Mouse (Mus musculus): ENCODE results near the gene AA986860. TPM values are rescaled to one million over a fixed set of nuclear protein-coding genes. Genes with fewer than 3 reads are reported as not detected.
A peak's percentile ranks its signal among the peaks of the same experiment; 100 is the strongest.

Gene AA986860
- polyA plus RNA-seq, 1 experiment from 2014 or later: 23.4 TPM

DNA sequence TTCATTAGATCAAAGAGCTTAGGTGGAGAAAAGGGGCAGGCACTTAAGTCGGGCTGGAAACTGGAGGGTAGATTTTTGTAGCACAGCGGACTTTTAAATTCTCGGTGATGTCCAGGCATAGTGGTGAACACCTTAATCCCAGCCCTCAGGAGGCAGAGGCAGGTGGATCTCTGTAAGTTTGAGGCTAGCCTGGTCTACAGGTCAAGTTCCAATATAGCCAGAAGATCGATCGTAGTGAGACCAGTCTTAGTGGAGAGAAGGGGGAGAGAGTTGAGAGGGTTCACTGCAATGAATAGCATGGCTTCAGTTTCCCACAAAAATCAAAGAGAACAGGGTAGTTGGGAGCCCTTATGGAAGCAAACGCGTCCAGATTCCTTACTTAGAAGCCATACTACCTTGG lies 6.1 kb downstream of the AA986860 start:
- WGBS: 88% methylated on average over 7 of the region's 7 CpGs
- H3K4me2 ChIP-seq: no peak overlapping the region

DNA sequence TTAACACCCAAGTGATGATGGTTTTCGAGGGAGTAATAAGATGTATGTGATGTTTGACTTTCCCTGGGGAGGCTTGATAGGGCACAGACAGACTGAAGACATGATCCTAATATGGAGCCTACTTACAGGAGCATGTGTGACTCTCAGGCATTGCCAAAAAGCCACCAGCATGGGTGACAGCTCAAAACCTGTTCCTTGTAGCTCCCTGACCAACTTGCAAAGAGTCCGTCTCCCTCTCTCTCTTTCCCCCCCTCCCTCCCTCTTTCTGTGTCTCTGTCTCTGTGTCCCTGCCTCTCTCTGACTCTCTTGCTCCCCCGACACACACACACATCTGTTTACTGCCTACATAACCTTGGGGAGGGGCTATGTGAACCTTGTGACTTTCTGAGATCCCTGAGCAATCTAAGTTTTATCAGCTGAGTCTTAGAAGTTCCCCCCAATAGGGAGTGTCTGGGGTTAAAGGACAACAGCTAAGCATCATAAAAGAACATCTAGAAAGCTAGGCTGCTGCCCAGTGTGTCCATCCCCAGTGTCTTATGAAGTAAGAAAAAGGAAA lies 6.9 kb downstream of the AA986860 start:
- Histone ChIP-seq H3K9me3 (no peaks in the 10 kb centered on the region), H3K4me1 (peaks cover 6% of the 10 kb centered on the region; the same call in 1 of the 2 replicates), H3K27me3 (no peaks in the 10 kb centered on the region), H3K9ac (no peak overlapping the region), H3K36me3 (no peaks in the 10 kb centered on the region), H3K27ac (no peak overlapping the region), H3K4me3 (no peak overlapping the region), H3K4me2 (no peak overlapping the region)
- ATAC-seq (ENCODE audit: insufficient number of reproducible peaks, low FRiP score, low TSS enrichment, low read depth): no peak
- 62% methylated on average over 3 of the region's 3 CpGs for WGBS

More for the DNA sequence above, 6.1 kb downstream of the AA986860 start:
- Histone ChIP-seq H3K36me3 (no peaks in the 10 kb centered on the region), H3K4me1 (peaks cover 6% of the 10 kb centered on the region; the same call in 1 of the 2 replicates), H3K4me3 (no peak overlapping the region), H3K27ac (no peak overlapping the region), H3K9ac (no peak overlapping the region), H3K27me3 (no peaks in the 10 kb centered on the region), H3K9me3 (no peaks in the 10 kb centered on the region)
- ATAC-seq (ENCODE audit: insufficient number of reproducible peaks, low FRiP score, low TSS enrichment, low read depth): no peak

DNA sequence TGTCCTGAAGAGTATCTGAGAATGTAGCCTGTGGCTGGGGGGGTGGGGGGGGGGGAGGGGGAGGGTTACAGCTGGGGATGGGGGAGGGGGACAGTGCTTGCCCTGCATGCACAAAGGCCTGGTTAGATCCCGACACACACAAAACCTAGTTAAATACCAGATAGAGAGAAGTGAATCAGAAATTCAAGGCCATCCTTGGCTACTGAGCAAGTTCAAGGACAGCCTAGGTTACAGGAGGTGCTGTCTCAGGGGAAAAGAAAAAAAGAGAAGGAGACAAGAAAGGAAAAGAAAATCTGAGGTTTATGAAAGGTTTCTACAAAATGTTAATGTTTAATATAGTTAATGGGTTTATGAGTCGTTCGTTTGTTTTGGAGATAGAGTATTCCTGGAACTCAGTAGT lies 7.9 kb downstream of the AA986860 start:
- 78% methylated on average over 3 of the region's 3 CpGs for WGBS
- no peak for ATAC-seq (ENCODE audit: insufficient number of reproducible peaks, low FRiP score, low TSS enrichment, low read depth)
- H3K27ac ChIP-seq: no peak overlapping the region
- H3K9ac ChIP-seq: no peak overlapping the region
- peaks cover 6% of the 10 kb centered on the region; the same call in 1 of the 2 replicates for H3K4me1 ChIP-seq
- no peaks in the 10 kb centered on the region for H3K9me3 ChIP-seq
- H3K4me3 ChIP-seq: no peak overlapping the region
- no peaks in the 10 kb centered on the region for H3K27me3 ChIP-seq
- H3K36me3 ChIP-seq: no peaks in the 10 kb centered on the region
- H3K4me2 ChIP-seq: no peak overlapping the region

DNA sequence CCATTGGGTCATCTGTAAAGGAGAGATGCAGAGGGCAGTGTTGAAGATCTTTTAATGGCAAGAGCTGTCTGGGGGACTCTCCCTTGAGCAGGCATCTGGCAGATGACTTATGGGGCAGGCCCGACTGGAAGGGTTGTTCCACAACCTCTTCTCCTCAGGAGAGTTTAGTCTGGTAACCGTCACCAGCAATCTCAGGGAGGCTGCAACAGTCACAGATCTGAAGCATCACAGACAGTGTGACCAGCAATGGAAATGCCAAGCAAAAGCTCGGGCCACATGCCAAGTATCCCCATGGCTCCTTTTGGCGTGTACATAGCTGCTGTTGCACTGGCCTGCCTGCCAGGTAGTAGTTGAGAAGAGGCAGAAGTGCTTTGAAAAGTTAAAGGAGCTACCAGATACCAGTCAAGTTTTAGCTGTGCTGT lies 8.5 kb downstream of the AA986860 start:
- Histone ChIP-seq H3K4me3 (no peak overlapping the region), H3K36me3 (no peaks in the 10 kb centered on the region), H3K9ac (no peak overlapping the region), H3K27ac (no peak overlapping the region), H3K4me1 (peaks cover 6% of the 10 kb centered on the region; the same call in 1 of the 2 replicates), H3K4me2 (no peak overlapping the region), H3K27me3 (no peaks in the 10 kb centered on the region), H3K9me3 (no peaks in the 10 kb centered on the region)
- ATAC-seq (ENCODE audit: insufficient number of reproducible peaks, low FRiP score, low TSS enrichment, low read depth): no peak
- 54% methylated on average over 4 of the region's 4 CpGs for WGBS

DNA sequence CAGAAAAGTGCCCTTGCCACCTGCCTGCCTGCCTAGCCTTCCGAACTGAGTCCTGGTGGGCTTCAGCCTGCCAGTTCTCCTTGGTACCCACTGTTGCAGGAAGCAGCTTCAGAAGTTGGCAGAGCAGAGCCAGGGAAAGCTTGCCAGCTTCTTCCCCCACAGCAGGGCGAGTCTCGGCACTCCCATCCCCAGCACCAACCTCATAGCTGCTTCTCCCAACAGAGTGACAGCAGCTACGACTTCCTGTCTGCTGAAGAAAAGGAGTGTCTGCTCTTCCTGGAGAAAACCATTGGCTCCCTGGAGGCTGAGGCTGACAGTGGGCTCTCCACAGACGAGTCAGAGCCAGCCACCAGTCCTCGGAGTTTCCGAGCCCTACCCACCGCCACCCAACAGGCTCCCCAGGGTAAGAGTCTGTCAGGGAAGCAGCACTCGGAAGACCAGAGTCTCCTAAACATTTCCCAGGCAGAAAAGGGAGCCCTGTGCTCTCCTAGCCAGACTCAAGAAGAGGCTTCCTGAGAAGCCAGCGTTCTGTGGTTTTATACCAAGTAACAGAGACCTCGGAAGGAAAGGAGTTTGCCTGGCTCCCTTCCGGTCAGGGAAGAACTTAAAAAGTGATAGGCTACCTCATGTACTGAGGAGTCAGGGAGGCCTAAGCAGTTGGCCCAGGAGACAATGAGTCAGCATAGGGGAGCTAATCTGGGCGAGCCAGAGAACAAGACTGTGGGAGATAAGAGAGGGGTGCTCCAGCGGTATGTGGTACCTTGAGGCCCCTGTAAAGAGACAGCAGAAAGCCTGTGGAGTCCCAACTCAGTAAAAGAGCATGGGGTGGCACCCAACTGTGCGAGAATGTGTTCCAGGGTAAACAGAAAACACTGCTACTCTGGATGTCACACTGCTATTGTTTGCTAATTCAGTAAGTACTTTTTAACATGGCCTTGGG lies 9.3 kb downstream of the AA986860 start:
- WGBS: 56% methylated on average over 15 of the region's 15 CpGs

DNA sequence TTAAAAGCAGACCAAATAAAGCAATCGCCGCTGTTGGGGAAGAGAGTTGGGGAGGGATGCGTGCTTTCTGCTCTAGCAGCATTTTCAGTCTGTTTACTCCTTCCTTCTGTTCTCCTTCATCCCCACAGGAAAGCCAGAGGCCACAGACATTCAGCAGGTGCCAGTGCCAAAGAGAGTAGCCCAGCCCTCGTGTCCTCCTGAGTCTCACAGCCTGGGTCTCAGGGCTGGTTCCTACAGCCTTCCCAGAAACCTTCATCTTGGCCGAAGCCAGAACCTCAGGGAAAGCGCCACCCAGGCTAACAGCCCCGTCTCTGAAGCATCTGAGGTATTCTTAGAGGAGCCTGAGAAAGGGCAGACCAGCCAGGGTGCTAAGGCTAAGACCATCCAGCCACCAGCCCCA lies 10.4 kb downstream of the AA986860 start:
- H3K9ac ChIP-seq: no peak overlapping the region
- 87% methylated on average over 7 of the region's 7 CpGs for WGBS
- no peak overlapping the region for H3K27ac ChIP-seq
- no peaks in the 10 kb centered on the region for H3K27me3 ChIP-seq
- no peaks in the 10 kb centered on the region for H3K9me3 ChIP-seq
- no peak overlapping the region for H3K4me2 ChIP-seq
- H3K36me3 ChIP-seq: no peaks in the 10 kb centered on the region
- H3K4me3 ChIP-seq: no peak overlapping the region
- peaks cover 6% of the 10 kb centered on the region; the same call in 1 of the 2 replicates for H3K4me1 ChIP-seq
- no peak for ATAC-seq (ENCODE audit: insufficient number of reproducible peaks, low FRiP score, low TSS enrichment, low read depth)

More for the DNA sequence above, 9.3 kb downstream of the AA986860 start:
- no peak overlapping the region for H3K9ac ChIP-seq
- no peak for ATAC-seq (ENCODE audit: insufficient number of reproducible peaks, low FRiP score, low TSS enrichment, low read depth)
- H3K27me3 ChIP-seq: no peaks in the 10 kb centered on the region
- no peaks in the 10 kb centered on the region for H3K36me3 ChIP-seq
- no peaks in the 10 kb centered on the region for H3K9me3 ChIP-seq
- H3K4me3 ChIP-seq: no peak overlapping the region
- no peak overlapping the region for H3K4me2 ChIP-seq
- H3K4me1 ChIP-seq: peaks cover 6% of the 10 kb centered on the region; the same call in 1 of the 2 replicates
- peak overlapping the region; percentile 11; the same call in 1 of the 2 replicates for H3K27ac ChIP-seq

GRCm38 (mm10) chr1:130743775-130744174 lies 12.0 kb downstream of the AA986860 start:
- H3K9ac ChIP-seq: no peak overlapping the region
- H3K4me1 ChIP-seq: peaks cover 4% of the 10 kb centered on the region; the same call in 1 of the 2 replicates
- no peak overlapping the region for H3K4me2 ChIP-seq
- WGBS: 85% methylated on average over 1 of the region's 1 CpGs
- H3K36me3 ChIP-seq: no peaks in the 10 kb centered on the region
- no peak overlapping the region for H3K4me3 ChIP-seq
- no peak overlapping the region for H3K27ac ChIP-seq
- no peaks in the 10 kb centered on the region for H3K27me3 ChIP-seq
- no peaks in the 10 kb centered on the region for H3K9me3 ChIP-seq
- ATAC-seq (ENCODE audit: insufficient number of reproducible peaks, low FRiP score, low TSS enrichment, low read depth): no peak

DNA sequence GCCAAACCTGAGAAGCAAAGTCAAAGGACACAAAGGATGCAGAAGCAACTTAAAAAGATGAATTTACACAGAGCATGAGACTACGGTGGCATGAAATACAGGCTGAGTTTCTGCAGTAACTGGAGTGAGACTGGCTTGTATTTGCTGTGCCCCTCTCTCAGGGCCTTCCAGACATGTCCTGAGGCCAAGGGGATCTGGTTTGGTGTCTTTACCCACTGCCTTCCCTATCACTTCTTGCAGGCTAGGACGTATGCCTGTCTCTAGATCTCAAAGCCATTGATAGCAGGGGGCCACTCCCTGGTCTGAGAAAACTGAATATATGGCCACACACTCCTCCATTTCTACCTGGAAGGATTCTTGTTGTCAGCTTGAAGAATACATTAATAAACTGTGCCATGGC lies 12.4 kb downstream of the AA986860 start:
- Histone ChIP-seq H3K9ac (no peak overlapping the region), H3K4me3 (no peak overlapping the region), H3K27me3 (no peaks in the 10 kb centered on the region), H3K36me3 (no peaks in the 10 kb centered on the region), H3K4me2 (no peak overlapping the region), H3K9me3 (no peaks in the 10 kb centered on the region), H3K27ac (no peak overlapping the region), H3K4me1 (peaks cover 4% of the 10 kb centered on the region; the same call in 1 of the 2 replicates)
- WGBS: 69% methylated on average over 2 of the region's 2 CpGs
- no peak for ATAC-seq (ENCODE audit: insufficient number of reproducible peaks, low FRiP score, low TSS enrichment, low read depth)

DNA sequence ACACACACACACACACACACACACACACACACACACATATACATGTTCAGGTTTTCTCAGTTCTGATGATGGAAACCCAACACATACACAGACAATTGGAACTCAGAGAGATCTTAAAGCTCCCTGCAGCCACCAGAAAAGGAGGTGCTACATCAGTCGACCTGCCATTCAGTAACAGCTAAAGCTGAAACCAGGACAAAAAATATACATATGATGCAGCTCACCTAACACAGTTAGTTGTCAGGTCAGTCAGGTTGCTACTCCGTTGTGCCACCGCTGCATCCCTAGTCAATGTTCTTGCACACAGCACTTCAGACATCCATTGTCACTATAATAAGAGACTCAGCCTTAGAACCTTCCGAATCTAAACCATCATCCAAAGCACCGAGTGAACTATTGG lies 13.2 kb downstream of the AA986860 start:
- no peaks in the 10 kb centered on the region for H3K36me3 ChIP-seq
- H3K4me3 ChIP-seq: no peak overlapping the region
- 83% methylated on average over 5 of the region's 5 CpGs for WGBS
- H3K4me1 ChIP-seq: peaks cover 4% of the 10 kb centered on the region; the same call in 1 of the 2 replicates
- H3K9me3 ChIP-seq: no peaks in the 10 kb centered on the region
- ATAC-seq (ENCODE audit: insufficient number of reproducible peaks, low FRiP score, low TSS enrichment, low read depth): no peak
- H3K27me3 ChIP-seq: no peaks in the 10 kb centered on the region
- H3K27ac ChIP-seq: no peak overlapping the region
- no peak overlapping the region for H3K4me2 ChIP-seq
- no peak overlapping the region for H3K9ac ChIP-seq

DNA sequence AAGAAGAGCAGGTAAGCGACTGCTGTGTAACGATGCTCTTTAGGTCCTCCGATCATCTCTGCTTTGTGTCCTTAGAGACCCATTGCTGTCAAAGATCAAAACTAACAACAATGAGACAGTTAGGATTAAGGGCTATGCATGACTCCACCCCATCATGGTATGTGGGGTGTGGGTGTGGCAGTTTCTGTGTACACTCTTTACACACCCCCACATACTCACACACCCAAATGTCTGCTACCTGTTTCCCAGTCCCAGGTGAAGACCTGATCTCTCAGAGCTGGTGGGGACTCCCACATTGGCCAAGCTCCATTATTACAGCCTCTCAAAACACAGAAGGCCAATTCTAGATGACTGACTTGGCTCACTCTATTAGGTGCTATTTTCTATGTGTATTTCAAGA lies 13.8 kb downstream of the AA986860 start:
- no peaks in the 10 kb centered on the region for H3K36me3 ChIP-seq
- ATAC-seq (ENCODE audit: insufficient number of reproducible peaks, low FRiP score, low TSS enrichment, low read depth): no peak
- no peak overlapping the region for H3K27ac ChIP-seq
- no peaks in the 10 kb centered on the region for H3K27me3 ChIP-seq
- H3K9ac ChIP-seq: no peak overlapping the region
- H3K4me3 ChIP-seq: no peak overlapping the region
- 81% methylated on average over 3 of the region's 3 CpGs for WGBS
- no peaks in the 10 kb centered on the region for H3K9me3 ChIP-seq
- H3K4me1 ChIP-seq: peaks cover 4% of the 10 kb centered on the region; the same call in 1 of the 2 replicates
- no peak overlapping the region for H3K4me2 ChIP-seq

- Histone ChIP-seq H3K4me3 (no peak overlapping the region), H3K9me3 (no peaks in the 10 kb centered on the region), H3K36me3 (no peaks in the 10 kb centered on the region), H3K27me3 (no peaks in the 10 kb centered on the region), H3K4me2 (no peak overlapping the region), H3K9ac (no peak overlapping the region), H3K4me1 (no peaks in the 10 kb centered on the region), H3K27ac (no peak overlapping the region)
- WGBS: 87% methylated on average over 3 of the region's 3 CpGs
- ATAC-seq (ENCODE audit: insufficient number of reproducible peaks, low FRiP score, low TSS enrichment, low read depth): no peak
Observed at GRCm38 (mm10) chr1:130746819-130747218, 15.0 kb downstream of the AA986860 start.

- Histone ChIP-seq H3K4me3 (no peak overlapping the region), H3K9me3 (no peaks in the 10 kb centered on the region), H3K9ac (no peak overlapping the region), H3K36me3 (no peaks in the 10 kb centered on the region), H3K27me3 (no peaks in the 10 kb centered on the region), H3K4me2 (no peak overlapping the region), H3K4me1 (no peaks in the 10 kb centered on the region), H3K27ac (no peak overlapping the region)
- 69% methylated on average over 9 of the region's 9 CpGs for WGBS
- ATAC-seq (ENCODE audit: insufficient number of reproducible peaks, low FRiP score, low TSS enrichment, low read depth): no peak
Observed at GRCm38 (mm10) chr1:130759689-130760088, 27.9 kb downstream of the AA986860 start.
